Mouse (Mus musculus) CH12.LX (cell line): ENCODE results near the gene Pspc1. TPM values are rescaled to one million over a fixed set of nuclear protein-coding genes. Genes with fewer than 3 reads are reported as not detected.

Experiments used
- DNase-seq: peaks from one replicate; pipeline ENCODE4 v3.0.0-alpha.2; 2013; ENCODE audit errors: extremely low read depth
- H3K27ac ChIP-seq: 2 replicates; pipeline ENCODE4 v1.5.1; 2012; ENCODE audit warnings: low read depth, mild to moderate bottlenecking, control low read depth, moderate library complexity; ENCODE audit not compliant: insufficient read depth
- H3K27me3 ChIP-seq: replicated peaks from 2 replicates; pipeline ENCODE3; 2012; ENCODE audit warnings: inconsistent platforms
- H3K36me3 ChIP-seq, 2 experiments: replicated peaks in 1 of 2; 2 replicates each; pipeline versions ENCODE3 to v1.6.1; 2012; ENCODE audit warnings: inconsistent platforms in 1 of 2, low read length in 1 of 2, mild to moderate bottlenecking in 1 of 2, mixed read lengths in 1 of 2, moderate library complexity in 1 of 2; ENCODE audit not compliant: control insufficient read depth in 1 of 2, insufficient read depth in 1 of 2
- H3K4me1 ChIP-seq, 2 experiments: 2 replicates each; pipeline ENCODE4 v1.6.1; 2012; ENCODE audit warnings: inconsistent platforms in 1 of 2, moderate library complexity in 1 of 2; ENCODE audit not compliant: insufficient read depth in 2 of 2, control insufficient read depth in 1 of 2
- H3K4me2 ChIP-seq: 2 replicates; pipeline ENCODE4 v1.6.1; 2012; ENCODE audit warnings: low read depth, mild to moderate bottlenecking, control low read depth; ENCODE audit not compliant: poor library complexity, insufficient read depth, severe bottlenecking
- H3K4me3 ChIP-seq, 3 experiments: fragments of 150-350 bp in 1 of 3; sonication (generic) in 1 of 3; replicated peaks in 1 of 3; 2 replicates each; pipeline versions ENCODE3 to v1.5.1; 2011 to 2012; ENCODE audit warnings: low read depth in 2 of 3, low read length in 2 of 3, mild to moderate bottlenecking in 2 of 3, moderate library complexity in 2 of 3, control low read depth in 1 of 3, improper control_type of control experiment in 1 of 3, inconsistent platforms in 1 of 3, mixed read lengths in 1 of 3; ENCODE audit not compliant: poor library complexity in 1 of 3
- H3K79me2 ChIP-seq: replicated peaks from 2 replicates; pipeline ENCODE4 v1.6.1; 2012; ENCODE audit warnings: mild to moderate bottlenecking, moderate library complexity; ENCODE audit not compliant: control insufficient read depth, poor library complexity, insufficient read depth, severe bottlenecking; ENCODE audit errors: extremely low read depth
- H3K9ac ChIP-seq: 2 replicates; pipeline ENCODE4 v1.6.1; 2012; ENCODE audit warnings: low read depth, mild to moderate bottlenecking, control low read depth, moderate library complexity; ENCODE audit not compliant: insufficient read depth
- H3K9me3 ChIP-seq: replicated peaks from 2 replicates; pipeline ENCODE3; 2012; ENCODE audit warnings: low read length, inconsistent platforms, mixed read lengths
- BHLHE40 ChIP-seq: IDR thresholded peaks from 2 replicates; pipeline ENCODE4 v1.6.1; 2011; ENCODE audit warnings: mild to moderate bottlenecking, low read depth, low read length, improper control_type of control experiment
- CHD1 ChIP-seq: IDR thresholded peaks from 2 replicates; pipeline ENCODE4 v1.6.1; 2012; ENCODE audit warnings: low read depth, low read length, improper control_type of control experiment, inconsistent platforms
- CHD2 ChIP-seq: IDR thresholded peaks from 2 replicates; pipeline ENCODE4 v1.6.1; 2011; ENCODE audit warnings: low read length, improper control_type of control experiment
- CTCF ChIP-seq, 2 experiments: IDR thresholded peaks in 1 of 2; conservative IDR thresholded peaks in 1 of 2; 2 replicates each; pipeline ENCODE4 v1.5.1; 2011 to 2012; ENCODE audit warnings: low read depth in 2 of 2, low read length in 2 of 2, improper control_type of control experiment in 1 of 2, inconsistent platforms in 1 of 2, mild to moderate bottlenecking in 1 of 2, moderate library complexity in 1 of 2
- E2F4 ChIP-seq: IDR thresholded peaks from 2 replicates; pipeline ENCODE4 v1.6.1; 2011; ENCODE audit warnings: low read depth, low read length, improper control_type of control experiment; ENCODE audit not compliant: insufficient replicate concordance
- ELF1 ChIP-seq: IDR thresholded peaks from 2 replicates; pipeline ENCODE4 v1.6.1; 2014; ENCODE audit warnings: low read depth, mild to moderate bottlenecking, inconsistent platforms, low read length, improper control_type of control experiment
- EP300 ChIP-seq: IDR thresholded peaks from 2 replicates; pipeline ENCODE4 v1.6.1; 2011; ENCODE audit warnings: low read length, improper control_type of control experiment
- ETS1 ChIP-seq: conservative IDR thresholded peaks from 2 replicates; pipeline ENCODE4 v1.6.1; 2012; ENCODE audit warnings: low read depth, mild to moderate bottlenecking, inconsistent platforms, low read length, improper control_type of control experiment, moderate library complexity
- HCFC1 ChIP-seq: IDR thresholded peaks from 2 replicates; pipeline ENCODE4 v1.6.1; 2012; ENCODE audit warnings: low read depth, mild to moderate bottlenecking, inconsistent platforms, low read length, improper control_type of control experiment
- IRF4 ChIP-seq: IDR thresholded peaks from 2 replicates; pipeline ENCODE4 v1.6.1; 2014; ENCODE audit warnings: low read depth, mild to moderate bottlenecking, inconsistent platforms, low read length, improper control_type of control experiment
- JUN ChIP-seq: IDR thresholded peaks from 2 replicates; pipeline ENCODE4 v1.6.1; 2011; ENCODE audit warnings: low read depth, mild to moderate bottlenecking, low read length, improper control_type of control experiment, moderate library complexity; ENCODE audit not compliant: insufficient read depth
- JUND ChIP-seq: conservative IDR thresholded peaks from 2 replicates; pipeline ENCODE4 v1.6.1; 2011; ENCODE audit warnings: low read depth, low read length, improper control_type of control experiment
- MAFK ChIP-seq: IDR thresholded peaks from 2 replicates; pipeline ENCODE4 v1.6.1; 2011; ENCODE audit warnings: low read length, improper control_type of control experiment; ENCODE audit not compliant: insufficient replicate concordance
- MAX ChIP-seq: IDR thresholded peaks from 2 replicates; pipeline ENCODE4 v1.6.1; 2011; ENCODE audit warnings: low read length, improper control_type of control experiment
- MAZ ChIP-seq: IDR thresholded peaks from 2 replicates; pipeline ENCODE4 v1.6.1; 2012; ENCODE audit warnings: low read depth, mild to moderate bottlenecking, inconsistent platforms, low read length, improper control_type of control experiment, moderate library complexity
- MYC ChIP-seq: IDR thresholded peaks from 2 replicates; pipeline ENCODE4 v1.6.1; 2011; ENCODE audit warnings: low read depth, mild to moderate bottlenecking, improper control_type of control experiment, low read length
- NELFE ChIP-seq: IDR thresholded peaks from 2 replicates; pipeline ENCODE4 v1.6.1; 2011; ENCODE audit warnings: low read depth, low read length, improper control_type of control experiment
- NRF1 ChIP-seq: IDR thresholded peaks from 2 replicates; pipeline ENCODE4 v1.6.1; 2014; ENCODE audit warnings: low read depth, mild to moderate bottlenecking, inconsistent platforms, low read length, improper control_type of control experiment, moderate library complexity
- PAX5 ChIP-seq: IDR thresholded peaks from 2 replicates; pipeline ENCODE4 v1.6.1; 2012; ENCODE audit warnings: low read length, inconsistent platforms, mixed read lengths
- POLR2AphosphoS2 ChIP-seq: IDR thresholded peaks from 2 replicates; pipeline ENCODE4 v1.6.1; 2011; ENCODE audit warnings: low read depth, low read length, improper control_type of control experiment
- RAD21 ChIP-seq: IDR thresholded peaks from 2 replicates; pipeline ENCODE4 v1.6.1; 2011; ENCODE audit warnings: low read depth, mild to moderate bottlenecking, low read length, improper control_type of control experiment, moderate library complexity
- SMC3 ChIP-seq: IDR thresholded peaks from 2 replicates; pipeline ENCODE4 v1.6.1; 2011; ENCODE audit warnings: low read depth, low read length, improper control_type of control experiment
- UBTF ChIP-seq: IDR thresholded peaks from 2 replicates; pipeline ENCODE4 v1.6.1; 2012; ENCODE audit warnings: low read depth, mild to moderate bottlenecking, inconsistent platforms, low read length, improper control_type of control experiment, moderate library complexity
- USF1 ChIP-seq: IDR thresholded peaks from 2 replicates; pipeline ENCODE4 v1.6.1; 2014; ENCODE audit warnings: low read depth, mild to moderate bottlenecking, inconsistent platforms, low read length, improper control_type of control experiment
- ZC3H11A ChIP-seq: IDR thresholded peaks from 2 replicates; pipeline ENCODE4 v1.6.1; 2012; ENCODE audit warnings: low read depth, mild to moderate bottlenecking, inconsistent platforms, low read length, improper control_type of control experiment
- ZKSCAN1 ChIP-seq: IDR thresholded peaks from 2 replicates; pipeline ENCODE4 v1.6.1; 2012; ENCODE audit warnings: low read depth, inconsistent platforms, low read length, improper control_type of control experiment, borderline replicate concordance
- dilution Hi-C: fragments of 300-500 bp; cut with MboI; formaldehyde crosslinking; loops from 2 replicates; pipeline ENCODE4 v1.14.3; 2020; ENCODE audit warnings: low sequenced_read_pairs; ENCODE audit not compliant: extremely low pct_unique_long_range_greater_than_20kb, extremely low pct_ligation_motif_present
- in situ Hi-C: fragments of 300-500 bp; cut with MboI; formaldehyde crosslinking; loops from 3 replicates; pipeline ENCODE4 v1.14.3; 2019; ENCODE audit warnings: low sequenced_read_pairs, low pct_ligation_motif_present, low pct_unique_long_range_greater_than_20kb, mixed read lengths
- polyA plus RNA-seq: library from polyadenylated mRNA; unstranded; fragments of >175 nt; gene quantifications from 2 replicates; pipeline ENCODE4 v1.2.1, GENCODE M21; 2012; ENCODE audit warnings: low read depth; ENCODE audit not compliant: insufficient read length
- total RNA-seq, 2 experiments: library from RNA; depleted of rRNA; stranded (reverse); fragments of 300-350 nt in 1 of 2; fragments of >200 nt in 1 of 2; gene quantifications; 2 replicates each; pipeline ENCODE4 v1.2.3; 2012 to 2014

The Pspc1 gene
- total and polyA plus RNA-seq, 3 experiments, result 42.5 to 125 (median 46.9) TPM

GRCm38 (mm10) chr14:56824562-56824961 is 46.4 kb upstream of the Pspc1 start:
- Histone ChIP-seq H3K4me2 (no peak overlapping the region), H3K9ac (no peak overlapping the region), H3K36me3 (no peaks in the 10 kb centered on the region), H3K4me3 (no peak overlapping the region), H3K4me1 (no peaks in the 10 kb centered on the region), H3K9me3 (no peaks in the 10 kb centered on the region), H3K27ac (no peak overlapping the region), H3K79me2 (no peaks in the 10 kb centered on the region), H3K27me3 (no peaks in the 10 kb centered on the region)
- dilution Hi-C loops, result no loop called here
- peak; percentile 54 for TF ChIP-seq RAD21
- TF ChIP-seq SMC3, result peak; percentile 44
- peak in 1 of 2 experiments; percentile 71; a peak in 2 of 4 replicates for TF ChIP-seq CTCF (conservative IDR thresholded peaks at IDR 0.05 in 1 of 2, IDR thresholded peaks at IDR 0.05 in 1 of 2; ENCODE audit: low read depth in 2 of 2, low read length in 2 of 2)
- TF ChIP-seq ETS1, result no peak
- TF ChIP-seq MYC, result peak; percentile 91
- no peak for TF ChIP-seq POLR2AphosphoS2
- peak; percentile 44 for DNase-seq
- in situ Hi-C loops, result no loop called here

DNA sequence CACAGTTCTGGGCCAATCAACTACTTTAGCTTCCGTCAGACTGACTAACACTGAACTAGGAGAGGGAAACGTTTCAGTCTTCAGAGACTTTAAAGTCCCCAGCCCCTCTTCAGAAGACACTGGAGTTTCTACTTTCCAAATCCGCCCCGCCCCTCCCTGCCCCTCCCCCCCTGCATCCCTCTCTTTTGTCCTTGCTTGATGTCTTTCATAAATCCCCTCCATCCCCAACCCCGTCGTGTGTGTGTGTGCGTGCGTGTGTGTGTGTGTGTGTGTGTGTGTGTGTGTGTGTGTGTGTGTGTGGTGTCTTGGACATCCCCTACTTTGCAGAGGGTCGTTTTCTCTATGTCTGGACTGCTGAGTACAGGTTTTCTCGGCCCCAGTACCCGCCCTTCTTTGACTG is 39.5 kb upstream of the Pspc1 start:
- DNase-seq, result no peak
- TF ChIP-seq MYC (no peak), CHD1 (no peak), JUN (no peak), HCFC1 (no peak), SMC3 (no peak), NELFE (no peak), EP300 (no peak)
- H3K9me3 ChIP-seq, result no peaks in the 10 kb centered on the region
- dilution Hi-C loops, result no loop called here
- in situ Hi-C loops, result no loop called here
- no peak overlapping the region for H3K27ac ChIP-seq
- no peaks in the 10 kb centered on the region for H3K27me3 ChIP-seq
- H3K9ac ChIP-seq, result no peak overlapping the region
- no peak overlapping the region for H3K4me2 ChIP-seq
- H3K36me3 ChIP-seq, result no peaks in the 10 kb centered on the region
- peaks cover 4 to 24% of the 10 kb centered on the region in 2 experiments; a peak in 3 of 4 replicates for H3K4me1 ChIP-seq
- H3K4me3 ChIP-seq, result no peak overlapping the region
- 0 out of 2 replicates have a peak, but pooled peaks cover 2% of the 10 kb centered on the region for H3K79me2 ChIP-seq

DNA sequence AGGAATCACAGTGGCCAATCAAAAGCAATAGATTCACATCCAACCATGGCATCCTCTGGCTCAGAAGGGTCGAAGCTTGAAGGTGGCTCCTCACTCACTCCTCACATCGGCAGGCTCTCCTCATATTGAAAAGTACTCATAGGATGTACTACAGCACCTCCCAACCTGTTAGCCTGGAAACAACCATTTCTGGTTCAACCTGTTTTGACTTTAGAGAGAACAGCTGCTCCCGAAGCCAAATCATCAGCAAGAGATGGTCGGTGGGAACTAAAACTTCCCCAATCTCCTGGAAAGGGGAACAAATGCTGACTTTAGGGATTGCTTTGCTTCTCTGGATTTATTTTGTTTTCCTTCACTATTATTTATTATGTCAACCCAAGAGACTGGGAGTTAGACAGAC is 39.0 kb upstream of the Pspc1 start:
- 0 out of 2 replicates have a peak, but pooled peaks cover 2% of the 10 kb centered on the region for H3K79me2 ChIP-seq
- DNase-seq, result no peak
- in situ Hi-C loops (no loop called here), dilution Hi-C loops (no loop called here)
- no peak overlapping the region for H3K27ac ChIP-seq
- H3K9ac ChIP-seq, result no peak overlapping the region
- no peak overlapping the region for H3K4me2 ChIP-seq
- no peaks in the 10 kb centered on the region for H3K27me3 ChIP-seq
- no peak for TF ChIP-seq E2F4
- no peak for TF ChIP-seq PAX5
- TF ChIP-seq ZC3H11A, result no peak
- no peak for TF ChIP-seq MAFK
- TF ChIP-seq MAZ, result no peak
- no peak for TF ChIP-seq JUND
- no peak for TF ChIP-seq UBTF
- TF ChIP-seq CHD1, result no peak
- no peak for TF ChIP-seq IRF4
- no peak for TF ChIP-seq JUN
- TF ChIP-seq CHD2, result no peak
- TF ChIP-seq NRF1, result no peak
- no peak for TF ChIP-seq USF1
- no peak for TF ChIP-seq BHLHE40
- no peak for TF ChIP-seq POLR2AphosphoS2
- TF ChIP-seq HCFC1, result no peak
- no peak for TF ChIP-seq MAX
- no peak for TF ChIP-seq SMC3
- TF ChIP-seq ZKSCAN1, result no peak
- no peak for TF ChIP-seq ELF1
- TF ChIP-seq, all 38 proteins: peak for 0
- no peaks in the 10 kb centered on the region for H3K36me3 ChIP-seq
- no peaks in the 10 kb centered on the region for H3K9me3 ChIP-seq
- H3K4me1 ChIP-seq, result peaks cover 4 to 24% of the 10 kb centered on the region in 2 experiments; a peak in 3 of 4 replicates
- no peak overlapping the region for H3K4me3 ChIP-seq
